Mouse (Mus musculus) layer of hippocampus, adult 2 months (tissue): Measurements from ENCODE around the gene Zfp292. TPM values are rescaled to one million over a fixed set of nuclear protein-coding genes. Genes with fewer than 3 reads are reported as not detected.
A peak's percentile ranks its signal among the peaks of the same experiment; 100 is the strongest.

Experiments
- DNase-seq, 2 experiments: peaks; one replicate each; pipeline ENCODE4 v3.0.0; 2022; ENCODE audit warnings: low spot score in 2 of 2
- H3K27ac ChIP-seq: fragments of 200-600 bp; 2 replicates; pipeline ENCODE4 v1.8.1; 2022
- H3K4me3 ChIP-seq: fragments of 200-600 bp; 2 replicates; pipeline ENCODE4 v1.8.1; 2022; ENCODE audit warnings: mild to moderate bottlenecking
- CTCF ChIP-seq: fragments of 200-600 bp; conservative IDR thresholded peaks from 2 replicates; pipeline ENCODE4 v1.8.1; 2022; ENCODE audit warnings: antibody characterized with exemption, mild to moderate bottlenecking, moderate library complexity
- total RNA-seq, 2 experiments: library from RNA; stranded (reverse); gene quantifications; 2 replicates each; pipeline ENCODE4 v1.2.3; 2021

Zfp292 gene
- total RNA-seq, 2 experiments from 2014 or later = 26.8 to 27.3 TPM

DNA sequence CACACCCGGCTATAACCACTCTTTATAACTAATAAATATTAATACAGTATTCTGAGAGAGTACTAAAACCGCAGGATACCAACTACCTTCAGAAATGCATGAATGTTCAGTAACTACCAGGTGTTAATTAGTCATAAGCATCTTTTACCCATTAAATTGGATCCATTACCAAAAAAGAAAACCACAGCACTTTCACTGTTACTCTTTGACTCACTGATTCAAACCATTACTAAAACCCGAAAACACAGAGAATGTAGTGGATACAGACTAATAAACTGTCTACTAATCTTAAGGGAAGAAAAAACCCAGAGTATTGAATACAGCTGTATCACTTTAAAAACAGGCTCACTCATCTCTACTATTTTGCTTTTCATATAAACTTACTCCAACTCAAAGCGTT is 62.9 kb downstream of the Zfp292 start:
- no peak overlapping the region for H3K4me3 ChIP-seq
- no peak for DNase-seq
- no peak overlapping the region for H3K27ac ChIP-seq
- no peak for TF ChIP-seq CTCF

DNA sequence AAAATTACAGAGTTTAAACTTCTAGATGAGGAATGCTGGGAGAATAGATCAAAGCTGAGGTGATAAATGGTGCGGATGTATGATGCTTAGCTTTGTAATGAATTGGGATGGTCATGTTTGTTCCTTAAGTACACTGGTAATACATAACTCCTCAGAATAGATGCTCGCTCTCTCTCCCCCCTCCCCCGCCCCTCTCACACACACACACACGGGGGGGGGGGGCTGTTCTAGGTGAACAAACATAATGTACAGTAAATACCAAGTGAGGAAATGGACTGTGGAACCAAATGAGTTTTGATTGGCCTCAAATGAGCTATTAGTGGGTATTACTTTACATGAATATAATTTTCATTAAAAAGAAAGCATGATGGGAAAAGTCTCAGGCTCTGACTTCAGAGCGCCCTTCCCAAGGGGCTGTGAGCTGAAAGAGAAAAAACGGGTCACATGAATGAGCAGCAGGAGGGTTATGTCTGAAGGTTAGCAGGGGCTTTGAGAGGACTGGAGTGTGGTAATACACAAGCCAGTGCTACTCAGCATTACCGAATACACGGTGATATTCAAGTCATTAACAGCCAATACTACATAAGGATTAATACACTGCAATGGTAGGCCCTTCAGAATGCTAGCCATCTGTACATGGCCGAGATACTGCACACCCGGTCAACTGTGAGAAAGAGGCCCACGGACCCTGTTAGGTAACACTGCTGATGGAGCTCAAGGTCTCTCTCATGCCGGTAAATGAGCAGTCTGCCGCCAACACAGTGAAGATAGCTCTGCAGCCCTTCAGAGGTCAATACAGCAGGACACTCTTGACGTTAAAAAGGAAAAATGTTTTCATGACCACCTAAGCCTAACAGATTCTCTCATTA is 81.4 kb downstream of the Zfp292 start:
- no peak for DNase-seq
- Histone ChIP-seq H3K4me3 (no peak overlapping the region), H3K27ac (no peak overlapping the region)
- TF ChIP-seq CTCF = no peak

DNA sequence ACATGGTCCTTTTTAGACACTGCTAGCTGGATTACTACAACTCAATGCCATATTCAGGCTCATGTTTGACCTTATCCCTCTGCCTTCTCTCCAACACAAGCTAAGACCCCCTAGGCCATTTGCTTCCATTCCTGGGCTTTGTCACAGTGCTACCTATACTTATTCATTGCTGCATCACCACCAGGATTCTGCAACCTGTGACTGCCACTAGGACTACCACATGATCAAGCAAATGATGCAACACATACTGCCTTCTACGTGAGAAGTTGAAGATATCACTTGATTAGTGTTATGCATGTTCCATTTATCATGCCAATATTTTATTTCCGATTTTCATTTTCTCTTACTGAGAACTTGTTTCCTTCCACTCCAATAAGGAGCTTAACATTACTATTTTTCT is 84.8 kb downstream of the Zfp292 start:
- Histone ChIP-seq H3K27ac (no peak overlapping the region), H3K4me3 (no peak overlapping the region)
- DNase-seq = no peak
- no peak for TF ChIP-seq CTCF

DNA sequence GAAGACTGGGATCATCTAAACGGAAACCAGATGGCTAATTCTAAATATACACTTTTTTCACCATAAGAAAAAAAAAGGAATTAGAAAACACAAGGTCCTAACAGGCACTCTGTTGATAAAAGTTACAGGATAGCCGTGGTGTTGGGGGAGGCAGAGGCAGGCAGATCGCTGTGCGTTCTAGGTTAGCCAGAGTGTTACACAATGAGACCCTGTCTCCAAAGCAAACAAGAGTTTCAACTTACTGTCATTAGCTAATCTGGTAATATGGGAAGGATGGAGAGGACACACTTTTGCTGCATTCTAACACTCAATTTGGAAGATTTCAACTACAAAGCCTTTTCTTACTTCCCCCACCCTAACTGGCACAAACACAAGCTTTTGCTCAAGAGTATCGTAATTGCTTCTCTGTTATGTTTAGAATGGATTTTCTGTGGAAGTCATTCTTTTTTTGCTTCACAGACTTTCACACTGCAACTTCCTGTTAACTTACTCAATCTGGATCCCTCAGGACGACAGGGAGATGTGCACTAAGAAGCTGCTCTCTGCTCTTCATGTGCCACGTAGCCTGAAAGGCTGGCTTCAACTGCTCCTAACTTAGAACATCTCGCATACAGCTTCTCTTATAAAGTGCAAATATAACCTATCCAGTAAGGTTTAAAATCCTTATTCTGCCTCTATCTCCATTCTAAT is 85.3 kb downstream of the Zfp292 start:
- Histone ChIP-seq H3K27ac (no peak overlapping the region), H3K4me3 (no peak overlapping the region)
- DNase-seq = no peak
- no peak for TF ChIP-seq CTCF

DNA sequence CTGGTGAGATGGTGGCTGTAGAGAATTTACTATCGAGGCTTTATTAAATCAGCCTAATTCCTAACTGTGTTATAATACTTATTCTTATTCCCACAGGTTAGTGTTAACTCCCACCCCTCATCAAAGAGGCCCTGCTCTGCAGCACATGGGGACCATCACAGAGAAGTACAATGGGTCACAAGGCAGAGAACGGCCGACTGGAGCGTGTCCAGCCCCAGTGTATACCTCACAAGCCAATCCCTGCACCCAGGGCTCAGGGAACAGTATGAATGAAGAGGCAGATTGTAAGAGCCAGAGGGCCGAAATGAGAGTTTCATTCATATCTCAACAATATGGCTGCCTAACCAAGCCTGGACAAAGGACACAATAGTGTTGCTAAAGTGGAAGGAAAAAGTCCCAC is 86.5 kb downstream of the Zfp292 start:
- H3K4me3 ChIP-seq = no peak overlapping the region
- H3K27ac ChIP-seq = no peak overlapping the region
- no peak for TF ChIP-seq CTCF
- DNase-seq = no peak

DNA sequence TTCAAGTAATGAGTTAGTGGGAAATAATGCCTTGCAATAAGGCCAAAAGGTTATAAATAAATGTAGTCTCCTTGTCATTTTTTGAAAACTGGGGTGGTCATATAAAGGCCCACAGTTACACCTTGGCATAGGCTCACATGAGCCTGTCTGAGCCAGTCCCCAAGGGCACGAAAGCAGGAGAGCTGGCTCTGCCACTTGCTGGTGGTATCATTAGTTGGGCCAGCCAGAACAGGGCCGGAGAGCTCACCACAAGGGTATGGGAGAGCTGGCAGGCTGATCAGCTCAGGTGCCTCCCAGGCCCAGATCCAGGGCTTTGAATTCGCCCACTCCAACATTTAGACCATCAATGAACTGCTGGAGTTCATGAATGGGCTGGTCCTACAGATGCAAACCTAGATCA is 96.3 kb downstream of the Zfp292 start:
- no peak overlapping the region for H3K4me3 ChIP-seq
- no peak for DNase-seq
- TF ChIP-seq CTCF = no peak
- H3K27ac ChIP-seq = no peak overlapping the region

DNA sequence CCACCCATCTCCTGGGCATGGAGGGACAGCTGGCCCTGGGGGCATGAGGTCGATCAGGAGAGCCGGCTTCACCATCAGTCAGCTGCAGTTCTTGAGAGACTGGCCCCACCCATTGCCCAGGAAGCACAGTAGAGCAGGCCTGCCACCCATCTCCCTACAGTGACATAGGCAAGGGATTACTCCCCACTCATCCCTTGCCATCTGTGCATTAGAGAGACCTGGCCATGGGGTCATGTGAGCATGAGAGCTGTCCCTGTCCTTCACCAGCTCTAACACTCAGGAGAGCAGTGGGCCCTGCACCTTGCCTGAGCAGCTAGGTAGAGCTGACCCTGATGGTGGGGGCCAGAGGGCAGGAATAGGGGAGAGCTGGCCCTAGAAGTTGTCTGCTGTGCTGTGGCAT is 97.1 kb downstream of the Zfp292 start:
- no peak for TF ChIP-seq CTCF
- no peak overlapping the region for H3K4me3 ChIP-seq
- H3K27ac ChIP-seq = no peak overlapping the region
- no peak for DNase-seq

DNA sequence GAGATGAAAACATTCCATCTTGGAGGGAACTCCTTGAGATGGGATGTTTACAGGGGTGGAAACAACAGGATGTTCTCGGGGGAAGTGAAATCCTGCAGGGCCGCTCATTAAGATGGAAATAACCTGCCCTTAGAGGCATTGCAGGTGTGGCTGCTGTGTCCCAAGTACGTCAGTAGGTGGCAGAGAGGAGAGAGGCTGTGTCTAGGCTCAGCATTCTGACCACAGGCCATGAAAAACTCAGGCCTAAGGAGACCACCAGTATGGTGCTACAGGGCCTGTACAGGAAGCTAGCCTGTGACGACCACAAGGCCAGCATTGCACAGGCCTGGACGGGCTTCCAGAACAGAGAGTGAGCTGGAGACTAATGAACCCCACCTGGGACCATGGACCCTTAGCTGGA is 97.9 kb downstream of the Zfp292 start:
- Histone ChIP-seq H3K4me3 (no peak overlapping the region), H3K27ac (no peak overlapping the region)
- DNase-seq = no peak
- TF ChIP-seq CTCF = peak; percentile 70

DNA sequence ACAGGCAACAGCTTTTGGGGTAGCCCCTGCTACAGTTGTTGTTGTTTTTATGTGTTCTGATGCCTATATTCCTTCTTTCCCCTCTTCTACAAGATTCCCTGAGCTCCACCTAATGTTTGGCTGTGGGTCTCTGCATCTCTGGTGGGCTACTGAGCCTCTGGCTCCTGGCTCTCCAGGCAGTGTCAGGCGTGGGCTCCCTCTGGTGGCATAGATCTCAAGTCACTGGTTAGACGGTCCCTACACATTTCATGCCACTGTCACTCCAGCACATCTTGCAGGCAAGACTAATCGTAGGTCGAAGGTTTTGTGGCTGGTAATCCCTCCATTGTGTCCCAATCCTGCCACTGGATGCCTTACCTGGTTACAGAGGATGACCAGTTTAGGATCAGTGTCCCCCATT is 100.0 kb downstream of the Zfp292 start:
- Histone ChIP-seq H3K4me3 (no peak overlapping the region), H3K27ac (no peak overlapping the region)
- DNase-seq = no peak
- TF ChIP-seq CTCF = peak; percentile 64

DNA sequence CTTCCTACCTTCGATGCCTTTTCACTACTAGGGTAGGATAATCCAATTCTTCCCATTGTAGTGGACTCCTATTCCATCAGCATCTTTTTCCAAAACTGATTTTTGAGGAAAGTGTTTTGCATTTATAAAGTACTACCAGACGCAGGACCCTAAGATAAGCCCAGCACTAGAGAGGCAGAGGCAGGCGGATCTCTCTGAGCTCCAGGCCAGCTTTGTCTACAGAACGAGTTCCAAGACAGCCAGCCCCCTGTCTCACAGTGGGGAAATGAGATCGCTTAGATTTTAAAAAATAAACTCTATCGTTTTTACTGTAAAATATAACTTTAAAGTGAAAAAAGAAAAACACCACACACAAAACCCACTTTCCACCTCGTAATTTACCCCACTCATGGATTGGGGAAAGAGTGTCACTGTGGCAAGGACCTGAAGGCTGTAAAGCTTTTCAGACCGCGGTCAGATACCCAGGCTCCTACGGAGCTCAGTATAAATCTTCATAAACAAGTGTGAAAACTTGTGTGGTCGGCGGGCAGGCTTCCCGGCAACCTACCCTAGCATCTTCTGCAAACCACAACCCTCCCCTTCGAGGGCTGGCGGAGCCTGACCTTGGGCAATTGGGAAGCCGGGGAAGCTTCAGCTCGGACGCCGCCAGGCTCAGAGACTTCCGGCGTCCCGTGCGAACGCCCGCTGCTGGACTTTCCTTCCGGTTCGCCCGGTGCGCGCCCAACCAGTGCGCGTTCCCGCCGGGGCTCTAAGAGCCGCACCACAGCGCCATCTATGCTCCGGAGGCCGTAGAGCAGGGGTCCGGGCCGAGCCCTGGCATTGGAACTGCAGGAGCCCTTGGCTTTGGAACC is 104.9 kb downstream of the Zfp292 start, which contains the start of gene Smim8:
Smim8 (minus strand) TSS at position 747 of the 851 bp plus-strand sequence.
- peak; percentile 83 to 94 for DNase-seq
- peak within 1 kb of the TSS; percentile 79 for H3K4me3 ChIP-seq
- H3K27ac ChIP-seq = peak within 1 kb of the TSS; percentile 90
- TF ChIP-seq CTCF = peak; percentile 95

DNA sequence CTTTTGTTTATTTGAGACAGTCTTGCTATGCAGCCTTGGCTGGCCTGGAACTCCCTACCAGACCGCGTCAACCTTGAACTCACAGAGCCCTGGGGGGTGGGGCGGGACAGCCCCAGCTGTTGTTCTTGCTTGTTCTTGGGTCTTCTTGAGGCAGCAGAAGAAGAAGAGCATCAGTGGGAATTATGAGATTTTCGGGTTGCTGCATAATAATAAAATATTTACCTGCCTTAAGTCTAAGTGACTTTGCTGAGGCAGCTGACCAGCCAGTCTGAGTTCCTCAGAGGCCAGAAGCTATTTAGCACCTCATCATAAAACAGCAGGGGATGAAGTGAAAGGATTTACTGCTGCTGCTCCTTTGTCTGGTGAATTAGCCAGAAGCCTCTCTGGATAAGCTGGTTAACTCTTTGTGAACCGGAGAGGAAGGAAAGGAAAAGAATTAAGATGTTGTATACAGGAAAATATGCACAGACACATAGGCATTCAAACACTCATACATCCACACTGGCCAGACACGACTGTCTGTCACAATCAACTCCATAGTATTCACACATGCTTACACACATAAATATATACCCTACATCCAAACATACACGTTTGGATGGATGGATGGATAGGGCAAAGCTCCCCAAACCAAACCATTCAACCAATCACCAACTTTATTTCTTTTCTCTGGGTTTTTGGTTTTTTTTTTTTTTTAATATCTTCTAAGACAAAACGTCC is 110.9 kb downstream of the Zfp292 start:
- no peak for TF ChIP-seq CTCF
- Histone ChIP-seq H3K4me3 (no peak overlapping the region), H3K27ac (no peak overlapping the region)

DNA sequence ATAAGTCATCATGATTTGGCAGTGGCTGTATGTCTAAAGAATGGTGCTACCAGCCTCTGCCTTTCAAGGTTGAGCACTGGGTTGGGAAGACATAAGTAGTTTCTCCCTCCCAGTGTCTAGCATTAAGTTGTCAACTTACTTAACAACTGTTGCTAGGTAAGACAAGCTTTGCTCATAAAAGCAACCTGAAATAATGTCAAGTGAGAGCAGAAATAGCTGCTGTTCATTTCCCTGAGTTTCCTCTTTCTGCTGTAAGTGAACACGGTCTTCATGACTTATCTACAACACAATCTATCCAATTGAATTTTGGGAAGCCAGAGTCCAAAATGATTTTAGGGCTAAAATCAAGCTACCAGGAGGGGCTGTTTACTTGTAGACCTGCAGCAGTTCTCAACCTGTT is 126.6 kb downstream of the Zfp292 start, which contains the start of gene Gm136:
Gm136 (minus strand) TSS at position 101 of the 400 bp plus-strand sequence.
- Histone ChIP-seq H3K4me3 (no peak within 1 kb of the TSS), H3K27ac (no peak within 1 kb of the TSS)
- no peak for TF ChIP-seq CTCF
- no peak for DNase-seq

More for the DNA sequence above, 110.9 kb downstream of the Zfp292 start:
- no peak for DNase-seq

Other genes with a start within 250 kb of the Zfp292 start
- 10 to 100 TPM; 18.0 to 21.4 TPM for gene Slc35a1, start 195.5 kb downstream of the Zfp292 start, total RNA-seq
- gene Cfap206, start 152.8 kb downstream of the Zfp292 start, total RNA-seq = 1 to 10 TPM; 1.4 to 1.7 TPM
- not detected for gene Gm136, start 126.7 kb downstream of the Zfp292 start, total RNA-seq
- 10 to 100 TPM; 22.7 to 22.8 TPM for gene Smim8, start 104.5 kb downstream of the Zfp292 start, total RNA-seq
- gene Cga, start 10.8 kb upstream of the Zfp292 start, total RNA-seq = not detected